Comparison of ENCODE assay signal across 32 mouse cellular contexts in the genomic region with DNA sequence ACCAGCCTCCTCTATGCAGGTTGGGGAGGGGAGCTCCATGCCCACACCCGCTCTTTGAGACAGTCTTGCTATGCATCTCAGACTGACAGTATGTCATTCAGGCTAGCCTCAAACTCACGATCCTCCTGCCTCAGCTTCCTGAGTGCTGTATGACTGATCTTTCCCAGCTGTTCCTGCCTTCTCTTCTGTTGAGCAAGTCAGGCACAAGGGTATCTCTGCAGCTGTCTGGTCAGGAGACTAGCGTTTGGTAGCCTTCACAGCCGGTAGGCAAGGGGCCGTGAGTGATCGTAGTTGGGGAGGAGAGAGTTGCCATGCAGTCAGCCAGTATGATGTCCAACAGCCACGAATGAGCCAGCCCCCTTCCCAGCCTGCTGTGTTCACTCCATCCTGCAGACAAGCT. TPM values are rescaled to one million over a fixed set of nuclear protein-coding genes. Genes with fewer than 3 reads are reported as not detected.
"Had no signal": no experiment of that assay in that cellular context is flagged by ENCODE, and none has a peak within 500 bp of the region (broad histone marks: within the 10 kb centered on the region; RNA-seq: fewer than 3 reads in every experiment).

No protein-coding gene starts in this region.

- H3K36me3 ChIP-seq: heart, embryonic 10.5 days; heart, embryonic 12.5 days; hindbrain, embryonic 10.5 days; hindbrain, embryonic 13.5 days; hindbrain, embryonic 15.5 days; kidney, embryonic 15.5 days; limb, embryonic 10.5 days; limb, embryonic 12.5 days; liver, embryonic 13.5 days had no signal

- H3K9ac ChIP-seq: heart, embryonic 12.5 days; hindbrain, embryonic 13.5 days; hindbrain, embryonic 15.5 days; kidney, embryonic 15.5 days; limb, embryonic 12.5 days; liver, embryonic 13.5 days had no signal

- H3K4me1 ChIP-seq: heart, embryonic 12.5 days; hindbrain, embryonic 15.5 days; kidney, embryonic 15.5 days; limb, embryonic 10.5 days; limb, embryonic 12.5 days; liver, embryonic 13.5 days had no signal

- H3K9me3 ChIP-seq: heart, embryonic 10.5 days; heart, embryonic 12.5 days; hindbrain, embryonic 10.5 days; hindbrain, embryonic 13.5 days; hindbrain, embryonic 15.5 days; kidney, embryonic 15.5 days; limb, embryonic 10.5 days; limb, embryonic 12.5 days; liver, embryonic 13.5 days had no signal

- H3K4me2 ChIP-seq: heart, embryonic 12.5 days; hindbrain, embryonic 13.5 days; hindbrain, embryonic 15.5 days; kidney, embryonic 15.5 days; limb, embryonic 12.5 days; liver, embryonic 11.5 days; liver, embryonic 13.5 days had no signal

- H3K4me3 ChIP-seq: gastrocnemius, adult 2 months; heart, embryonic 10.5 days; heart, embryonic 12.5 days; hindbrain, embryonic 10.5 days; hindbrain, embryonic 13.5 days; hindbrain, embryonic 15.5 days; kidney, embryonic 15.5 days; left cerebral cortex, adult 2 months; limb, embryonic 10.5 days; limb, embryonic 12.5 days; liver, embryonic 13.5 days had no signal

- H3K27me3 ChIP-seq: hindbrain, embryonic 15.5 days; kidney, embryonic 15.5 days; liver, embryonic 13.5 days had no signal

- ATAC-seq: hindbrain, postnatal 0 days; intestine, embryonic 16.5 days had no signal

- DNase-seq: gastrocnemius, adult 2 months; gastrocnemius, postnatal 10 days; gastrocnemius, postnatal 25 days; heart, adult 18-20 months; heart, postnatal 10 days; heart, postnatal 4 days; kidney, adult 11 months; kidney, adult 8-10 months; kidney, postnatal 14 days; kidney, postnatal 36 days; layer of hippocampus, adult 9-11 months; liver; liver, embryonic 13.5 days had no signal

- H3K27ac ChIP-seq: gastrocnemius, adult 2 months; heart, embryonic 10.5 days; hindbrain, embryonic 13.5 days; hindbrain, embryonic 15.5 days; hindbrain, postnatal 0 days; kidney, embryonic 15.5 days; kidney, postnatal 0 days; left cerebral cortex, adult 2 months; limb, embryonic 10.5 days; limb, embryonic 12.5 days; liver, embryonic 13.5 days had no signal

RNA-seq across cellular contexts. Expression of a gene that starts 40.8 kb away (rescaled TPM):
- total RNA-seq: gastrocnemius, adult 2 months; gastrocnemius, postnatal 10 days; gastrocnemius, postnatal 25 days; granulocyte monocyte progenitor cell, adult 5-6 weeks; heart, adult 18-20 months; heart, adult 8-10 months; heart, postnatal 10 days; heart, postnatal 25 days; heart, postnatal 4 days; hindbrain, postnatal 0 days; layer of hippocampus, postnatal 14 days; left cerebral cortex, adult 2 months; left cerebral cortex, postnatal 14 days; left cerebral cortex, postnatal 36 days had no signal
- polyA plus RNA-seq: hindbrain, embryonic 13.5 days had no signal
